Mouse (Mus musculus) liver, embryonic 14.5 days (tissue): ENCODE measurements at regions not wholly inside any gene's neighbourhood (a gene's known extent, or its start where the extent isn't known, plus 50 kb on each side); places are given as distances from the start of the nearest gene placed in this dataset.

Experiments
- ATAC-seq: fragments of 200-750 bp; cut with Nextera tagmentation; 2 replicates; pipeline ENCODE4 v1.8.0; 2017; ENCODE audit warnings: moderate number of reproducible peaks, mild to moderate bottlenecking, moderate library complexity; ENCODE audit not compliant: insufficient read depth
- DNase-seq, 3 experiments: peaks; one replicate each; pipeline ENCODE4 v3.0.0-alpha.2; 2012 to 2013; ENCODE audit warnings: low read depth in 3 of 3, low spot score in 3 of 3
- H3K27ac ChIP-seq: fragments of 300-500 bp; sonication (generic); 2 replicates; pipeline ENCODE4 v1.5.1; 2014; ENCODE audit warnings: moderate library complexity, mild to moderate bottlenecking, control low read depth, inconsistent platforms
- H3K27me3 ChIP-seq: fragments of 300-500 bp; sonication (generic); 2 replicates; pipeline ENCODE4 v1.6.1; 2014; ENCODE audit warnings: mild to moderate bottlenecking, low read length, moderate library complexity; ENCODE audit not compliant: control insufficient read depth, insufficient read depth
- H3K36me3 ChIP-seq: fragments of 300-500 bp; sonication (generic); replicated peaks from 2 replicates; pipeline ENCODE4 v1.6.1; 2014; ENCODE audit warnings: low read depth; ENCODE audit not compliant: control insufficient read depth, insufficient read depth
- H3K4me1 ChIP-seq, 2 experiments: fragments of 200-500 bp in 1 of 2; fragments of 300-500 bp in 1 of 2; sonication (generic) in 1 of 2; replicated peaks; 2 replicates each; pipeline ENCODE4 v1.6.1; 2012 to 2014; ENCODE audit warnings: antibody characterized with exemption in 1 of 2, inconsistent platforms in 1 of 2, low read length in 1 of 2; ENCODE audit not compliant: control insufficient read depth in 2 of 2, insufficient read depth in 2 of 2
- H3K4me2 ChIP-seq: fragments of 300-500 bp; sonication (generic); 2 replicates; pipeline ENCODE4 v1.6.1; 2014; ENCODE audit warnings: low read depth, mild to moderate bottlenecking, control low read depth, moderate library complexity
- H3K4me3 ChIP-seq, 2 experiments: fragments of 200-500 bp in 1 of 2; fragments of 300-500 bp in 1 of 2; sonication (generic) in 1 of 2; 2 replicates each; pipeline ENCODE4 v1.5.1; 2012 to 2014; ENCODE audit warnings: low read depth in 2 of 2, low read length in 2 of 2, mild to moderate bottlenecking in 2 of 2, control low read depth in 1 of 2, inconsistent platforms in 1 of 2, moderate library complexity in 1 of 2; ENCODE audit not compliant: insufficient read depth in 1 of 2
- H3K9ac ChIP-seq: fragments of 300-500 bp; sonication (generic); replicated peaks from 2 replicates; pipeline ENCODE4 v1.6.1; 2014; ENCODE audit warnings: mild to moderate bottlenecking, control low read depth, moderate library complexity
- H3K9me3 ChIP-seq: fragments of 300-500 bp; sonication (generic); 2 replicates; pipeline ENCODE4 v1.6.1; 2016; ENCODE audit warnings: low read length, mixed read lengths; ENCODE audit not compliant: control insufficient read depth
- CTCF ChIP-seq: IDR thresholded peaks from 2 replicates; pipeline ENCODE4 v1.5.1; 2016; ENCODE audit warnings: antibody characterized with exemption, low read depth, control low read depth
- EP300 ChIP-seq: IDR thresholded peaks from 2 replicates; pipeline ENCODE4 v1.6.1; 2016; ENCODE audit warnings: antibody characterized with exemption, low read depth
- WGBS: fragments of 180-500 bp; shearing (Covaris S2); extraction: QIAGEN DNeasy Blood & Tissue Kit; methylation state at CpG from one replicate; pipeline ENCODE4 v1.1.7; 2014; ENCODE audit not compliant: insufficient replicate concordance; 5-methylcytosine and 5-hydroxymethylcytosine counted together

- no peak overlapping the region for H3K9ac ChIP-seq
- TF ChIP-seq CTCF (no peak), EP300 (no peak)
- H3K27ac ChIP-seq, result no peak overlapping the region
- no peak overlapping the region for H3K4me2 ChIP-seq
- ATAC-seq (no peak), DNase-seq (no peak)
- H3K9me3 ChIP-seq, result no peaks in the 10 kb centered on the region
- 64% methylated on average over 4 of the region's 4 CpGs for WGBS
- no peak overlapping the region for H3K4me3 ChIP-seq
- no peaks in the 10 kb centered on the region for H3K4me1 ChIP-seq
- no peaks in the 10 kb centered on the region for H3K36me3 ChIP-seq
- no peaks in the 10 kb centered on the region for H3K27me3 ChIP-seq
These were observed 200.6 kb upstream of the Nxpe4 start for GRCm38 (mm10) chr9:47961176-47961575.

GRCm38 (mm10) chr9:47962161-47962560, 199.7 kb upstream of the Nxpe4 start:
- no peak for ATAC-seq
- H3K4me3 ChIP-seq, result no peak overlapping the region
- no peak overlapping the region for H3K9ac ChIP-seq
- no peak overlapping the region for H3K4me2 ChIP-seq
- no peak for DNase-seq
- H3K4me1 ChIP-seq, result no peaks in the 10 kb centered on the region
- H3K36me3 ChIP-seq, result no peaks in the 10 kb centered on the region
- H3K9me3 ChIP-seq, result no peaks in the 10 kb centered on the region
- H3K27me3 ChIP-seq, result no peaks in the 10 kb centered on the region
- TF ChIP-seq EP300 (no peak), CTCF (no peak)
- 62% methylated on average over 4 of the region's 4 CpGs for WGBS
- H3K27ac ChIP-seq, result no peak overlapping the region

GRCm38 (mm10) chr9:47962589-47962988, 199.2 kb upstream of the Nxpe4 start:
- WGBS, result 69% methylated on average over 4 of the region's 4 CpGs
- no peaks in the 10 kb centered on the region for H3K27me3 ChIP-seq
- no peak overlapping the region for H3K9ac ChIP-seq
- no peaks in the 10 kb centered on the region for H3K9me3 ChIP-seq
- H3K4me3 ChIP-seq, result no peak overlapping the region
- no peak for DNase-seq
- H3K4me2 ChIP-seq, result no peak overlapping the region
- no peak for ATAC-seq
- H3K36me3 ChIP-seq, result no peaks in the 10 kb centered on the region
- no peak overlapping the region for H3K27ac ChIP-seq
- TF ChIP-seq CTCF (no peak), EP300 (no peak)
- H3K4me1 ChIP-seq, result no peaks in the 10 kb centered on the region

GRCm38 (mm10) chr9:47973130-47973529, 188.7 kb upstream of the Nxpe4 start:
- Histone ChIP-seq H3K36me3 (no peaks in the 10 kb centered on the region), H3K4me2 (no peak overlapping the region), H3K27me3 (no peaks in the 10 kb centered on the region), H3K4me3 (no peak overlapping the region), H3K4me1 (no peaks in the 10 kb centered on the region), H3K27ac (no peak overlapping the region), H3K9ac (no peak overlapping the region), H3K9me3 (no peaks in the 10 kb centered on the region)
- WGBS, result 62% methylated on average over 12 of the region's 12 CpGs
- ATAC-seq (no peak), DNase-seq (no peak)
- TF ChIP-seq EP300 (no peak), CTCF (no peak)

- TF ChIP-seq EP300, result no peak
- no peak for TF ChIP-seq CTCF
- Histone ChIP-seq H3K4me3 (no peak overlapping the region), H3K36me3 (no peaks in the 10 kb centered on the region), H3K9me3 (no peaks in the 10 kb centered on the region), H3K27me3 (no peaks in the 10 kb centered on the region), H3K27ac (no peak overlapping the region), H3K4me2 (no peak overlapping the region), H3K4me1 (no peaks in the 10 kb centered on the region), H3K9ac (no peak overlapping the region)
- DNase-seq, result no peak
- ATAC-seq, result no peak
- 65% methylated on average over 11 of the region's 11 CpGs for WGBS
These were observed 176.3 kb upstream of the Nxpe4 start for GRCm38 (mm10) chr9:47985356-47986111.
